Mouse (Mus musculus) mouse embryonic stem cell (cell line): ENCODE measurements around the gene Krtap9-5.

Source experiments
- in situ Hi-C, 2 experiments: fragments of 300-500 bp; cut with MboI; formaldehyde crosslinking; loops; 1 replicate in 1 of 2; 3 replicates in 1 of 2; pipeline ENCODE4 v1.14.3; 2019 to 2020; ENCODE audit warnings: low sequenced_read_pairs in 2 of 2, low pct_unique_long_range_greater_than_20kb in 1 of 2, mixed read lengths in 1 of 2; ENCODE audit not compliant: unreplicated experiment in 1 of 2

Gene Krtap9-5

DNA sequence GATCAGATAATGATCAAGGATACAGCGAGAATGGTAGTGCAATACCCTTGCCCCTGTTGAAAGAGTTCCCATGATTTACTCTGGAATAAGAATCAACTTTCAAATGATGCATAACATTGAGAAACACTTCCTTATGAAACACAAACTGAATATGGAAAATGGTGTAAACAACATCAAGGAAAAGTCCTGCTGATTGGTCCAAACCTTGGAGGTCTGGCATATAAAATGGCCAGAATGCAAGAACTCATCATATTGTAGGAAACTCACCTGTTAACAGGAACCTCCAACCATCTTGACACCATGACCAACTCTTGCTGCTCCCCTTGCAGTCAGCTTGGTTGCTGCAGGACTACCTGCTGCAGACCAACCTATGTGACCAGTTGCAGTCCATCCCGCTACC is at the start of gene Krtap9-5:
Krtap9-5 (plus strand) TSS at position 301 of the 400 bp plus-strand sequence.
- in situ Hi-C loops = no loop called here

DNA sequence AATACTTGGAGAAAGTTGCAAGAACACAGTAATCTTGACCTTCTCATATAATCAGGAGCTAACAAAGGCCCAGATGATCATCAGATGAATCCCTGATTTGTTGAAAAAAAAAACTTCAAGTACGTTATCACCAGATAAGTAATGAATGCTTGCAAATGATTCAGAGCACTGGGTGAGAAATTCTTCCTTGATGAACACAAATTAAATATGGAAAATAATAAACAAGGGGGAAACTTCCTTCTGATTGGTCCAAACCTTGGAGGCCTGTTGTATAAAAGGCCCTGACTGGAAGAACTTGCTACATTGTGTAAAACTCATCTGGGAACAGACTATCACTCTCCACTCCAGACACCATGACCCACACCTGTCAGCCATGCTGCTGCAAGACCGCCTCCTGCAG is 40.7 kb upstream of the Krtap9-5 start, which contains the start of gene Krtap31-1:
Krtap31-1 (plus strand) TSS at position 301 of the 400 bp plus-strand sequence.
- in situ Hi-C loops = no loop called here

DNA sequence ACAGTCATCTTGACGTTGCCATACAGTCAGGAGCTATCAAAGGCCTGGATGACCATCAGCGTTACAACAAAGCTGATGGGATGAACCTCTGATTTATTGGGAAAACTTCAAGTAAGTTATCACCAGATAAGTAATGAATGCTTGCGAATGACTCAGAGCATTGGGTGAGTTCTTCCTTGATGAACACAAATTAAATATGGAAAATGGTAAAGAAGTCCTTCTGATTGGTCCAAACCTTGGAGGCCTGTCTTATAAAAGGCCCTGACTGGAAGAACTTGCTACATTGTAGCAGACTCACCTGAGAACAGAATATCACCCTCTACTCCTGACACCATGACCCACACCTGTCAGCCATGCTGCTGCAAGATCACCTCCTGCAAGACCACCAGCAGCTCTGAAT is 33.8 kb upstream of the Krtap9-5 start, which contains the start of gene Gm11565:
Gm11565 (plus strand) TSS at position 301 of the 400 bp plus-strand sequence.
- in situ Hi-C loops = no loop called here

DNA sequence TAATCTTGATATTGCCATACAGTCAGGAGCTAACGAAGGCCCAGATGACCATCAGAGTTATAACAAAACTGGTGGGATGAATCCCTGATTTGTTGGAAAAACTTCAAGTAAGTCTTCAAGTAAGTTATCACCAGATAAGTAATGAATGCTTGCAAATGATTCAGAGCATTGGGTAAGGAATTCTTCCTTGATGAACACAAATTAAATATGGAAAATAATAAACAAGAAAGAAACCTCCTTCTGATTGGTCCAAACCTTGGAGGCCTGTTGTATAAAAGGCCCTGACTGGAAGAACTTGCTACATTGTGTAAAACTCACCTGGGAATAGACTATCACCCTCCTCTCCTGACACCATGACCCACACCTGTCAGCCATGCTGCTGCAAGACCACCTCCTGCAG is 12.3 kb upstream of the Krtap9-5 start, which contains the start of gene Krtap31-2:
Krtap31-2 (plus strand) TSS at position 301 of the 400 bp plus-strand sequence.
- in situ Hi-C loops = no loop called here

DNA sequence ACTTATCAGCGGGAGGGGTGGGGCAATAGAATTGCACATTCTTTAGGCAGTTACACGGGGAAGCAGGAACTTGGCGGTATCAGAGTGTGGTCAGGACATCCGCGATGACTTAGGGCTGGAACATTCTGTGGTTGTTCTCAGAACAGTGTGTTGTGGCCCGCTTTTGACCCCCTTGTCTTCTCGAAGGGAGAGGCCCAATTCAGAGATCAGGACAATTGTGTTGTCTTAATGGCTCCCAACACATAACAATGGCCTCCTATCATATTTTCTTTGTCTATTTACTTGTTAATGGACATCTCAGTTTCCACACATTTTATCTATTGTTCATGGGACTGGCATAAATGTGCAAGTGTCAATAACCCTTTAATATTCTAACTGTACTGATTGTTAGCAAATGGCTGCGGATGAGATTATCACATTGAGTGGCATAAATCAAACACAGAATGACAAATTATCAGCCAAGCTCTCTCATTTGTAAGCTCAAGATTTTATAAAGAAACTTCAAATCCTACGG is 10.5 kb upstream of the Krtap9-5 start:
- in situ Hi-C loops = no loop called here

DNA sequence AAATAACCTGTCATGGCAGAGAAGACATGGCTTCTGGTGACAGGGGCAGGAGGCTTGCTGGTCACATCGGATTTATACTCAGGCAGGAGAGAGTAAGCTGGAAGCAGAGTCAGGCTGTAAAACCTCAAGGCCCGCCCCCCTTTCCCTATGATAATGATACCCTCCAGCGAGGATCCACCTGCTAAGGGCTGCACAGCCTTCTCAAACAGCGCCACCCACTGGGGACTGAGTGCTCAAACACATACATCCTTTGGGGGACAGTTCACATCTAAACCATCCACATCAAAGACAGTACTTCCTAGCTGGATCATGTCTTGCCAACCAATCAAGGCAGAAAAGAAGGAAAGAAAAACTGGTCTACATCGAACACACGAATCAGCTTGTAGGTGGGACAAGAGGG is 15.9 kb downstream of the Krtap9-5 start:
- in situ Hi-C loops = no loop called here

DNA sequence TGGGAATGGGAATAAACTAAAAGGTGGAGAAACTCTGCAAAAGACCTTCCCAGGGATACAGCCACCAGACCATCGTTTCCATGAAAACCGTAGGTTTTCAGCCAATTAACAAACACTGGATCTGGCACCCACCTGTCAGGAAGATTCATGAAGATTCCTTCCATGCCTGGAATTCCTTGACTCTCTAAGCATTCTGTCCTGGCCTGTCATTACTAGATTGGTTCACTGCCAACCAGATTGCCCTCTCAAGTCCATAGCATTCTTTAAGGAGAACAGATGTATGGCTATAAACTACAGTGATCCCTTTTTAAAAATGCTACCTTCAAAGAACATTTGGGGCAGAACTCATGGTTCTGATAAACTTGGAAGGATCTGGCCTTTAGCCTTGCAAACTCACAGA is 17.7 kb downstream of the Krtap9-5 start:
- in situ Hi-C loops = no loop called here

DNA sequence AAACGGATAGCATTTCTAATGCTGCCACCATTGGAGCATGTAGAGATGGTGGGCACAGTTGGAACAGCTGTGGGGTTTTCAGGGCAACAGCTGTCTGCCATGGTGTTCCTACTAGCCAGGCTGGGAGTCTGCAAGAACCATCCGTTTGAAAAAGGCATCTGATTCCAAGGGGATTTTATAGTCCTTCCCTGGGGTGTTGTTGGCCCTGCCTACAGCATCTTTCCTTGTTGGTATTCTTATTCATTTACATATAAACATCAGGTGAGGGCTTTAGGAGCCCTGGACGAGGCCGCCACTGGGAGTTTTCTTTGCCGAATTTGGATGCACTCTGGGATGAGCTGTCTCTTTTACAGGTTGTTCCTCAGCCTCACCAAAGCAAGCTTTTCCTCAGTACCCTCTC is 30.7 kb downstream of the Krtap9-5 start, which contains the start of gene Krtap29-1:
Krtap29-1 (minus strand) TSS at position 101 of the 400 bp plus-strand sequence.
- in situ Hi-C loops = no loop called here

DNA sequence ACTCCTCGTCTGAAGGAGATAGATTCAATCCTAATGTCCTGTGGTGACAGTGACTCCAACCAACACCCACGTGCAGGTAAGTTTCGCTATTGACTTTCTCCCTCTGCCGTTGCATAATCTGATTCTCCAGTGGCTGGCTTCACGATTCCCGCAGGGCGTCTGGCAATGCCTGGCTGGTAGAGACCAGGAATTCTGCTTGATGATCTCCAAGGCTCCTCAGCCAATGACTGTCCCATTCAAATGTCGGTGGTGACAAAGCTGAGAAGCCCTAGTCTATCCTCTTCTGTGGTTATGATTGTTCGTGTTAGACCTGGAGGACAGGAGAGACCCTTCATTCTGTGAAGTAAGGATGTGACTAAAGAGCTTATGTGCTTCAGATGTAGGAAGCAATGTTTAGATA is 34.5 kb downstream of the Krtap9-5 start:
- in situ Hi-C loops = no loop called here

DNA sequence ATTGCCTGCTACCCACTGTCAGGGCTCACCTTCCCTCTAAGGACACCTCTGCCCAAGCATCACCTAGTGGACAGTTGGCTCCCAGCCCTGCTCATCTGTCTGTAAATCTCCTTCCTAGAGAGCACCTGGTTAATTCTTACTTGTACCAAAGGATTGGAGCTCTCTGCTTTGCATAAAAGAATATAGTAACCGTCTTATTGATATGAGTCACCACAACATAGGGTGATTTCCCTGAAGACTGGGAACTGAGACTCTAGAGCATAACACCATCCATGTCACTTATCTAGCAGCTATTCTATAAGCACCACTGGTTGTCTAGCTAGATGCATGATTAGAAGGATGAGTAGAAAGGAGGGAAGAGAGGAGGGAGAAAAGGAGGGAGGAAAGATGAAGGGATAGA is 35.2 kb downstream of the Krtap9-5 start:
- in situ Hi-C loops = no loop called here

DNA sequence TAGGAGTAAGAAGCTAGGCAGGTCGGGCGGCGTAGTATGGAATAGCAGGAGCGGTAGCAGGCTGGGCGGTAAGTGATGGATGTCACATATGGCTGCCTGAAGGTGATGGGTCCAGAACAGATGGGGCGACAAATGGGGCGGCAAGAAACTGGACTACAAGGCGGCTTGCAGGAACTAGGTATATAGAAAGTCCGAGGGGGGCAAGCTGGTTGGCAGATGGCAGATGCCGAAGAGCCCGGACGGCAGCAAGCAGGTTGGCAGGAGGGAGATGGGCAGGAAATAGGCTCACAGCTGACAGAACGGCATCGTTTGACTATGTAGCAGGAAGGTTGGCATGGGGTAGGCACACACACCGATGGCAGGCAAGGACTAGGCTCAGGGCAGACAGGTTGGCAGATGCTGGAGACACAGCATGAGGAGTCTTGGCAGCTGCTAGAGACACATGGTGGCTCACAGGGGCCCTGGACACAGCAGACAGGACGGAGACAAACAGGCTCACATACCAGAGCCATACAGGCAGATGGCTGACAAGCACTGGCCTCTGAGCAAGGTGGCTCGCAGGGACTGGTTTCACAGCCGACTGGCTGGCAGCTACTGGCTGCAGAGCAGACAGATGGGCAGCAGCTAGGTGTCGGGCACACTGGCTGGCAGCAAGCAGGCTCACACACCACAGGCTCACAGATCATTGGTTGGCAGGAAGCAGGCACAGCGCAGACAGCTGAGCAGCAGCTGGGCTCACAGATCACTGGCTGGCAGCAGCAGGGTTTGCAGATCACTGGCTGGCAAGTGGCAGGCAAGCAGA is 37.2 kb downstream of the Krtap9-5 start:
- in situ Hi-C loops = no loop called here

DNA sequence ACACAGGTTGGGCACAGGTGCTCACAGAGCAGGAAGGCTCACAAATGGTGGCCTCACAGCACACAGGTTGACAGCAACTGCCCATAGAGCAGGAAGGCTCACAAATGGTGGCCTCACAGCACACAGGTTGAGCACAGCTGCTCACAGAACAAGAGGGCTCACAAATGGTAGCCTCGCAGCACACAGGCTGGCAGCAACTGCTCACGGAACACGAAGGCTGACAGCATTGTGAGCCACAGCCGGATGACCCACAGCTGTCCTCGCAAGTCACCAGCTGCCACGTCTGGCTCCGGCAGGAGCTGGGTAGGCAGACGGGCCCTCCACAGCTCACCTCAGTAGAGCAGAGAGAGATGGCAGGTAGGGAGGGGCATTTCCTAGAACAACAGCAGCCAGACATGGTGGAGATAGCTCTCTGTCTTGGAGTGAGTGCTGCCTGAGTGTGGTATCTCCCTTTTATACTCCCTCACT is 37.9 kb downstream of the Krtap9-5 start, which contains the start of gene Krtap16-1:
Krtap16-1 (minus strand) TSS at position 418 of the 468 bp plus-strand sequence.
- in situ Hi-C loops = no loop called here

DNA sequence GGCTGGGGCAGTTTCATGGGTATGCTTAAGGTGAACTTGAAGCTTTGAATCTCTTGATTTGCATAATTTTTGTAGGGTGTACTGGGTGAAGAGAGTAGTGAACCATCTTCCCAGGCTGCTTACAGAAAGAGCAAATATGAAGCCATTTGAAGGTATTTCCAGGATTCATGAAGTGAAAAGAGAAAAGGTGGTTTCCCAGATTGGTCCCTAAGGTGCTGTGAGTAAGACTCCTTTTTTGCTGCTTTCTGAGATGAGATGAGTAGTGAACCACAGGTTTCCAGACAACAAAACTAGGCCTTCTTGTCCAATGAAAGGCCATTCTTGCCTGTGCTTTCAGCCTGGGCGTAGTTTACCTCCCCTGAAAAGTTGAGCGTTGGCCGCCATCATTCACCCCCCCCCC is 40.3 kb downstream of the Krtap9-5 start:
- in situ Hi-C loops = no loop called here

DNA sequence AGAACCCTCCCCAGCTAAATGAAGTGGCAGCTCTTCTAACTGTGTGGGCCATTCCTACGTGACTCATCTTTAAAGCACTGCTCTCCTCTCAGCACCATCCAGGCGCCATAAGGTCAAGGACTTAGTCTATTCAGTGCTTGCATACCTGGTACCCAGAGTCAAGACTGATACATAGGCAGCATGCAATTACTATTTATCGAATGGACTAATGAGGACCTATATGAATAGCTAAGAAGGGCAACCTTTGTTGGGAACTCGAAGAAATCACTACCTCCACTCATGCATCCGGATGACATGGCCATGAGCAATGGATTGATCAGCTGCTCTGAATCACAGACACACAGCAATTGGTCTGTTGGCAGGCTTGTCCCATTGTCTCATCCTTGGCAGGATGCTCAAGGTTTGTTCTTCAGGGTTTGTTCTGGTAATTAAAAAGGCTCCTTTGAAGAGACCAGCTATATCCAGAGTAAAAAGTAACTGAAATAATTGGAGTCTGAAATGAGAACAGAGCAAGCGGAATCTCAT is 41.7 kb downstream of the Krtap9-5 start:
- in situ Hi-C loops = no loop called here

DNA sequence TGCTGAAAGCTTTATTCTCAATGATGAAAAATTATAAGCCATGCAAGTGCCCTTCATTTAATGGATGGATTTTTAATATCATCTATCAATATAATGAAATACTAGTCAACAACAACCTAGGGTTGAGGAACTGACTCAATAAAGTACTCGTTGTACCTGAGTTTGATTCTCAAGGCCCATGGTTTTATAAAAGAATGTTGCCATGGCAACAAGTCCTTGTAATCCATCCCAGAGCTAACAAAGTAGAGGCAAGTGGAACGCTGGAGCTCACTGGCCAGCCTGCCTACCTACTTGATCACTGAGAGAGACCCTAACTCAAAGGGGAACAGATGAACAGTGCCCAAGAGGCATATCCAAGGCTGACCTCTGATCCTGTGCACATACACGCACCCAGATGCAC is 42.3 kb downstream of the Krtap9-5 start:
- in situ Hi-C loops = no loop called here

DNA sequence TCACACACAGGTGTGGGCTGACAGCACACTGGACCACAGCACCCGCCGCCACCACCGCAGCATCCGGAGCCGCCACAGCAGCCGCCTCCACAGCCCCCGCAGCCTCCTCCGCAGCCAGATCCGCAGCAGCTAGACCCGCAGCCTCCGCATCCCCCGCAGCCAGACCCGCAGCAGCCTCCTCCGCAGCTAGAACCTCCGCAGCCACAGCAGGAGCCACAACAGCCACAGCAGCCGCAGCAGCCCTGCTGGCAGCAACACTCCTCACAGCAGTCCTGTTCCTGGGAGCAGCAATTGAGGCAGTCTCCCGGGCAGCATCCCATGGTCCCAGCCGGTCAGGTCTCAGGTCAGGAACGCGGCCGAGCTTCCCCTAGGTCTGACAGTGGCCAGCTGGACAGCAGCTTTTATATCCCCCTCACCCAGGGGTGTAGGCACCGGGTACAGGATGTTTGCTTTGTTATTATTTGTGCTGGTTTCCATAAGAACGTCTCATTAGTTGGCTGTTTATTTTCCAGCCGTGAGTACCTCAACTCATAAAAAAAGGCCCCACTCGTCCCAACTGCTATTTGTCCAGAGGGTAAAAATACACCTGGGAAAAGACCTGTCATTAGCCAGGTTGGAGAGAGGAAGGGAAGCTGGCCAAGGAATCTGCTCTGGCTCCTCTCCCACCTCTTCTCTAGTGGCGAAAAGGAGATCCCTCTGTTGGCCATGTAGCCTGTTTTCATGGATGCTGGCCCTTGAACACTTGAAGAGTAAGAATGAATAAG is 45.5 kb downstream of the Krtap9-5 start, which contains the start of gene Krtap17-1:
Krtap17-1 (minus strand) TSS at position 375 of the 764 bp plus-strand sequence.
- in situ Hi-C loops = no loop called here

DNA sequence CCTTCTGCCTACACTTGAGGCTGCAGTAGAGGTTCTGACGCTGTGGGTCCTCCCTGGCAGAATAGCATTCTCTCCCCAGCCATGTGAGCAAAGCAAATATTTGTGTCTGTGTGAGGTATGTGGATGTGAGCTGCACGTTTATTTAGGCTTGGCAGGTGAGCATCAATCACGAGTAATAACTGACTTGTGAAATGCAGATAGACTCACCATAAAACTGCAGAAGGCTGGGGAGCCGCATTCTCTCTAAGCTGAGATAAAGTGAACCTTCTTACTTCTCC is 46.0 kb downstream of the Krtap9-5 start:
- in situ Hi-C loops = no loop called here

DNA sequence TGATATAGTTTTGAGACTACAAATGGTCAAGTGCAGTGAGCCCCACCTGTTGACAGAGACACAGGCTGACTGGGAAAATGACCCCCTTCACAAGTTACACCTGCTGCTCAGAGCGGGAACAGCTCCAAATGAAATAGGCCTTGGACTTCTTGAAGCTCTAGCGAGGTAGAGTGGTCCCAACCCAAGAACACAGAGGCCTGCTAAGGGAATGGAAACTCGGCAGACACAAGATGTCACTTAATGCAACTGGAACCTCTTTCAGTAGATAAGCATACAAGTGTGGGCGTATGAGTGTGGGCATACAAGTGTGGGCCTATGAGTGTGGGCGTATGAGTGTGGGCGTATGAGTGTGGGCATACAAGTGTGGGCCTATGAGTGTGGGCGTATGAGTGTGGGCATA is 50.8 kb downstream of the Krtap9-5 start:
- in situ Hi-C loops = no loop called here
